In genomic region chr5:131430109-131430508, GRCm38 (mm10) we compare ENCODE assay signal across 8 mouse cellular contexts.
DNase-seq lines count a peak whose midpoint lies in the region; ATAC-seq and TF ChIP-seq lines count a peak whose summit lies in the region.

No protein-coding gene starts in this region.

- no peak overlapping the region for H3K27ac ChIP-seq in liver, embryonic 11.5 days (ENCODE audit: low read depth, low read length)
- H3K27ac ChIP-seq in bone marrow macrophage, adult 2 months (ENCODE audit: insufficient read depth, low read depth, low read length) = no peak overlapping the region
- no peak overlapping the region for H3K27ac ChIP-seq in embryonic facial prominence, embryonic 14.5 days (replicated peaks; ENCODE audit: low read depth, low read length)
- H3K27ac ChIP-seq in limb, embryonic 10.5 days = no peak overlapping the region

- H3K4me2 ChIP-seq in liver, embryonic 11.5 days = no peak overlapping the region
- H3K4me2 ChIP-seq in embryonic facial prominence, embryonic 14.5 days (ENCODE audit: low read depth, low read length) = no peak overlapping the region

- H3K9ac ChIP-seq in liver, embryonic 11.5 days (ENCODE audit: low read depth, low read length) = no peak overlapping the region
- no peak overlapping the region for H3K9ac ChIP-seq in embryonic facial prominence, embryonic 14.5 days (ENCODE audit: low read depth, low read length)

- no peak for TF ChIP-seq POLR2A in bone marrow macrophage, adult 2 months (IDR thresholded peaks at IDR 0.05; ENCODE audit: borderline replicate concordance, low read depth, low read length)

- no peaks in the 10 kb centered on the region for H3K4me1 ChIP-seq in liver, embryonic 11.5 days (replicated peaks; ENCODE audit: control insufficient read depth, insufficient read depth, low read length)
- H3K4me1 ChIP-seq in bone marrow macrophage, adult 2 months (ENCODE audit: control insufficient read depth, insufficient read depth, low read length) = no peaks in the 10 kb centered on the region
- H3K4me1 ChIP-seq in embryonic facial prominence, embryonic 14.5 days (ENCODE audit: control insufficient read depth, insufficient read depth, low read length) = no peaks in the 10 kb centered on the region
- H3K4me1 ChIP-seq in limb, embryonic 10.5 days = peaks cover 17% of the 10 kb centered on the region

- peak; percentile 20; the same call in 1 of the 2 replicates for TF ChIP-seq CTCF in bone marrow macrophage, adult 2 months (IDR thresholded peaks at IDR 0.05; ENCODE audit: low read depth, low read length)

- H3K9me3 ChIP-seq in liver, embryonic 11.5 days (ENCODE audit: control insufficient read depth, low read length) = no peaks in the 10 kb centered on the region
- H3K9me3 ChIP-seq in embryonic facial prominence, embryonic 14.5 days (ENCODE audit: control insufficient read depth, low read length) = no peaks in the 10 kb centered on the region
- no peaks in the 10 kb centered on the region for H3K9me3 ChIP-seq in limb, embryonic 10.5 days (replicated peaks)

- no peaks in the 10 kb centered on the region for H3K27me3 ChIP-seq in liver, embryonic 11.5 days (replicated peaks; ENCODE audit: control insufficient read depth, insufficient read depth, low read length)
- no peaks in the 10 kb centered on the region for H3K27me3 ChIP-seq in embryonic facial prominence, embryonic 14.5 days (replicated peaks; ENCODE audit: control insufficient read depth, insufficient read depth, low read length)
- H3K27me3 ChIP-seq in limb, embryonic 10.5 days (ENCODE audit: low read depth, poor library complexity, severe bottlenecking) = no peaks in the 10 kb centered on the region

- ATAC-seq in liver, embryonic 11.5 days (replicated peaks; ENCODE audit: low FRiP score) = no peak; the same call in 1 of the 2 replicates
- peak; percentile 19; the same call in 1 of the 2 replicates for ATAC-seq in embryonic facial prominence, embryonic 14.5 days (ENCODE audit: low read depth)

- WGBS in liver, embryonic 11.5 days = 22% methylated on average over 8 of the region's 8 CpGs
- 20% methylated on average over 8 of the region's 8 CpGs for WGBS in embryonic facial prominence, embryonic 14.5 days
- WGBS in limb, embryonic 10.5 days = 28% methylated on average over 8 of the region's 8 CpGs

- H3K36me3 ChIP-seq in liver, embryonic 11.5 days (ENCODE audit: control insufficient read depth, insufficient read depth, low read length) = no peaks in the 10 kb centered on the region
- H3K36me3 ChIP-seq in embryonic facial prominence, embryonic 14.5 days (ENCODE audit: control insufficient read depth, insufficient read depth, low read length) = no peaks in the 10 kb centered on the region
- H3K36me3 ChIP-seq in limb, embryonic 10.5 days = no peaks in the 10 kb centered on the region

- DNase-seq in liver = peak; percentile 46
- DNase-seq in liver, embryonic 11.5 days (ENCODE audit: low spot score) = no peak
- peak; percentile 60 for DNase-seq in embryonic facial prominence, embryonic 14.5 days (ENCODE audit: low spot score)
- peak; percentile 50 for DNase-seq in kidney, adult 18-20 months
- peak; percentile 78 for DNase-seq in limb, embryonic 10.5 days (ENCODE audit: low spot score)
- DNase-seq in ovary, postnatal 14 days (ENCODE audit: low spot score) = peak; percentile 64
- no peak for DNase-seq in adipocyte (ENCODE audit: low spot score)

- no peak overlapping the region for H3K4me3 ChIP-seq in liver, embryonic 11.5 days (ENCODE audit: low read depth, low read length)
- no peak overlapping the region for H3K4me3 ChIP-seq in bone marrow macrophage, adult 2 months (ENCODE audit: insufficient read depth, low read length)
- no peak overlapping the region for H3K4me3 ChIP-seq in embryonic facial prominence, embryonic 14.5 days (ENCODE audit: low read depth, low read length)
- H3K4me3 ChIP-seq in limb, embryonic 10.5 days = no peak overlapping the region

Comparison
In these comparisons a context has a peak if more than half of its experiments do, and no peak if none do; other contexts are left out.
1. DNase-seq: peak in liver (single experiment), embryonic facial prominence, embryonic 14.5 days (single experiment), kidney, adult 18-20 months (single experiment), limb, embryonic 10.5 days (single experiment) and ovary, postnatal 14 days (single experiment); none in liver, embryonic 11.5 days (single experiment) and adipocyte (single experiment).